Mouse (Mus musculus) mammary gland, adult 2 months (tissue): ENCODE data around the gene Coq9. TPM values are rescaled to one million over a fixed set of nuclear protein-coding genes. Genes with fewer than 3 reads are reported as not detected.

ENCODE experiments used
- polyA plus RNA-seq: library from polyadenylated mRNA; depleted of rRNA; stranded (reverse); fragments of >200 nt; gene quantifications from 2 replicates; pipeline ENCODE4 v1.2.3, GENCODE M21; 2012; ENCODE audit warnings: low replicate concordance; rRNA removed

Gene Coq9
- 317 and 419 TPM in 2 replicates for polyA plus RNA-seq

DNA sequence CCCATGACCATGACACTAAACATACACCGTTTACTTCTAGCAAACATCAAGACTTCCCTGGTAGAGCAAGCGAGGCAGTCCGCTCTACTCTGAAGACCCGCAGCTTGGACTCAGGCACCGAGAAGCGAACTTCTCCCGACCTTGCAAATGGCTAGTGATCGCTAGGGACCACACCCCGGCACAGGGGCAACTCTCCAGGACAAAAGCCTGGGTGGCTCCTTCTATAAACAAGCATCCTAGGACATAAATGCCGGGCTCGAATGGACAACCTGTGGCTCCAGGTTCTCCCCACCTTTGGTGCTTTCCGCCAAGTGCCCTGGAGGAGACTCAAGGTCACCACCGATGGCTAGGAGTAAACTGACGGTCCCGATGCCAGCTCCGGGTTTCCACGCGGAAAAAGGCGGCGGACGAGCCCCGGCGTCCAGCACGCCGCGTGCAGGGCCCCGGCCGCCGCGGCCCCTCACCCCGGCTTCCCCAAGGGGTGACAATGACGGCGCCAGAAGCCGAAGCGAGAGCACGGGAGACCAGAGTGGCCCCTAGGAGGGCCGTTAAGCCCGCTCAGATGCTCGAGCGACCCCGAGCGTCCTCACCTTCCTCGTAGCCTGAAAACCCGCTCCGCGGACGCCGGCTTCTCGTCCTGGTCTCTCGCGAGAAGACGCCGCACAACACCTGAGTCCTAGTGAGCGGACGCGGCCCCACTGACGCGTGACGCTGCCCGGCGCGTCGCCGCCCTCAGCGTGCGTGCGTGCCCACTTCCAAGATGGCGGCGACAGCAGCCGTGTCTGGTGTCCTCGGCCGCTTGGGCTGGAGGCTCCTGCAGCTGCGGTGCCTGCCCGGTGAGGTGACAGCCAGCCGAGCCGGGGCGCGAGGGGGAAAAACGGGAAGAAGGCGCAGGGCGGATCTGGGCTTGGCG, at the start of gene Coq9, which contains the start of gene Ciapin1:
Coq9 (plus strand) TSS at position 660 of the 913 bp plus-strand sequence.
Ciapin1 (minus strand) TSS at position 697 of the 913 bp plus-strand sequence.

DNA sequence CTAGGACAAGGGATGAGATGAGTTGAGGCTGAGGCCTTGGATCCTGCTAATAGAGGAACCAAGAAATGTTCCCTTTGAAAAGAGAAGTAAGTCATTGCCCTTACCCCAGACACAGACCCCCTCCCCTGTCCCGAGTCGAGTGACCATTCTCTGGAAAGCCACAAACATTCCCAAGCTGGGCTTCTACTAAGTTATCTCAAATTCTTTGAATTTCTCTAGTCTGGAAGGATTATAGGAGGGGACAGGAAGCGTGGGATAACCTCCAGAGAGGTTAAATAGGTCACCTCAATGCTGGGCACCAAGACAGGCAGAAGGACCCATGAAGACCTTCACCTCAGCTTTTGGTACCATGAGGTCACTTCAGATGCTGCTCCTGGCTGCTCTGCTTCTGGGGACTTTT, 28.0 kb upstream of the Coq9 start, which contains the start of gene Ccl17:
Ccl17 (plus strand) TSS at position 301 of the 400 bp plus-strand sequence.

DNA sequence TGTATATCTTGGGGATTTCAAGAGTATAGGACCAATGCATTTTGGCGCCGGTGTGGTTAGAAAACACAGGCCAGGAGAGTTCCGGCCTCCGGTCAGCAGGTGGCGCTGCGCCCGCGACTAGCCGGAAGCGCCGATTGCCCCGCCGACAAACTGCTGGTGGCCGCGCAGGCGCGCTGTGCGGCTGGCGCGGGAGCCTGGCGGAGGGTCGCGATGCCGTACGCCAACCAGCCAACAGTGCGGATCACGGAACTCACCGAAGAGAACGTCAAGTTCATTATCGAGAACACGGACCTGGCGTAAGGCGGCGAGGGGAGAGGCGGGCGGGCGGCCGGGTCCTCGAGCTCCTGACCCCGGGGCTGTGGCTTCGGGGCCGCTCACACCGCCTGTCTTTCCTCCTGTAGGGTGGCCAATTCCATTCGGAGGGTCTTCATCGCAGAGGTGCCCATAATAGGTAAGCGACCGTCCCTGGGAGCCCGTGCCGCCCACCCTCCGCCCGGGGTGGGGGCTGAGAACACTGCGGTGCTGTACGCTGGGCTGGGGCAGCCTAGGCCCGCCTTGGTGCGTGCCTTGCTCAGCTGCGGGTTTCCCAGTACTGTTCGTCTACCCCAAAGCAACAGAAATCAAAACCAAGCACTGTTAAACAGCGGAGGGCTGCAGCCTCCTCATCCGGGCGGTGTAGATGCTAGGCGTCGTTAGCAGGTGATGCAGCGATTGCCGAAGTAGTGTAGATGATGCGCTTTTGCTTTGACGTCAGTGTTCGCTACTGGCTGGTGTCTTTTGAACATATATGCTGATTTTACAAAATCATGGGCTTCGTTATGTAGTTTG, 19.4 kb downstream of the Coq9 start, which contains the start of gene Polr2c:
Polr2c (plus strand) TSS at position 105 of the 828 bp plus-strand sequence.

DNA sequence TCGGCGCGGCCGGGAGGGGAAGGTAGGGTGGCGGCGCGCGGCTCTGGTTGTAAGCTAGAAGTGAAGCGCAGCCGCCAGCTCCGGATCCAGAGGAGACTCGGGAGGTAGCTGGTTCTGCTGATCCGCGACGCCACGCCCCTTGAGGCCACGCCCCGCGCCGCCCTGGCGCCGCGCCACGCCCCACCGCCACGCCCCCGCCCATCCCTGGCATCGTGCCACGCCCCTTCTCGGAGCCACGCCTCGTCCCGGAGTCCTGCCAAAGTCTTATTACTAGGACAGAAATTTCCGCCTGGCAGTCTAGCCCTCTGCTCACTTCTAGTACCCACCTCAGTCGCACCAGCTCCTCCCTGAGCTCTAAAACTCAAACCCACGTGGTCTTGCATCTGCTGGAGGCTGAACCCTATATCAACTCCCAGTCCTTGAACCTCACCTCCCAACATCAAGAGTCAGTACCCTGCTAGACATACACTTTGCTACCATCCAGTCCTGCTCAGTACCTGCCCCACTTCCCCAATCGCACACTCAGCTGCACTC, 38.1 kb downstream of the Coq9 start, which contains the start of gene Dok4:
Dok4 (minus strand) TSS at position 134 of the 534 bp plus-strand sequence.

Other genes starting within 250 kb of the Coq9 start
- 7.0 and 11.1 TPM in 2 replicates for gene Rspry1, start 236.4 kb upstream of the Coq9 start, polyA plus RNA-seq
- 17.3 and 20.6 TPM in 2 replicates for gene Fam192a, start 236.3 kb upstream of the Coq9 start, polyA plus RNA-seq
- 78.6 and 89.5 TPM in 2 replicates for gene Arl2bp, start 171.7 kb upstream of the Coq9 start, polyA plus RNA-seq
- 17.2 and 28.2 TPM in 2 replicates for gene Pllp, start 142.0 kb upstream of the Coq9 start, polyA plus RNA-seq
- gene Ccl22, start 92.7 kb upstream of the Coq9 start, polyA plus RNA-seq = 51.7 and 54.3 TPM in 2 replicates
- 38.3 and 72.8 TPM in 2 replicates for gene Cx3cl1, start 66.3 kb upstream of the Coq9 start, polyA plus RNA-seq
- 2.1 TPM in 2 replicates for gene Ccl17, start 27.9 kb upstream of the Coq9 start, polyA plus RNA-seq
- 33.1 and 36.7 TPM in 2 replicates for gene Ciapin1, start within 50 bp of the Coq9 start, polyA plus RNA-seq
- gene Polr2c, start 19.1 kb downstream of the Coq9 start, polyA plus RNA-seq = 67.7 and 133 TPM in 2 replicates
- gene Dok4, start 38.0 kb downstream of the Coq9 start, polyA plus RNA-seq = 19.6 and 19.7 TPM in 2 replicates
- gene Ccdc102a, start 79.8 kb downstream of the Coq9 start, polyA plus RNA-seq = 9.3 and 24.4 TPM in 2 replicates
- gene Adgrg5, start 85.4 kb downstream of the Coq9 start, polyA plus RNA-seq = 22.7 and 31.4 TPM in 2 replicates
- gene Adgrg1, start 136.4 kb downstream of the Coq9 start, polyA plus RNA-seq = 138 and 237 TPM in 2 replicates
- gene Adgrg3, start 179.4 kb downstream of the Coq9 start, polyA plus RNA-seq = 7.5 and 9.6 TPM in 2 replicates
- gene Drc7, start 216.8 kb downstream of the Coq9 start, polyA plus RNA-seq = 0.08 and 0.09 TPM in 2 replicates
- 14.9 and 19.3 TPM in 2 replicates for gene Katnb1, start 242.9 kb downstream of the Coq9 start, polyA plus RNA-seq